Mouse (Mus musculus) heart, postnatal 0 days (tissue): Measurements from ENCODE around the gene Tcerg1l. TPM values are rescaled to one million over a fixed set of nuclear protein-coding genes. Genes with fewer than 3 reads are reported as not detected.

Source experiments
- ATAC-seq: fragments of 200-750 bp; cut with Nextera tagmentation; 2 replicates; pipeline ENCODE4 v1.8.0; 2017; ENCODE audit warnings: low read depth, moderate number of reproducible peaks, moderate library complexity; ENCODE audit not compliant: insufficient read depth
- DNase-seq: peaks from one replicate; pipeline ENCODE4 v3.0.0-alpha.2; 2016; ENCODE audit warnings: low spot score
- H3K27ac ChIP-seq: fragments of 300-500 bp; sonication (generic); 2 replicates; pipeline ENCODE4 v1.5.1; 2014; ENCODE audit warnings: low read depth, mild to moderate bottlenecking
- H3K27me3 ChIP-seq: fragments of 300-500 bp; sonication (generic); 2 replicates; pipeline ENCODE4 v1.6.1; 2014; ENCODE audit warnings: low read length, mixed read lengths; ENCODE audit not compliant: control insufficient read depth, insufficient read depth
- H3K36me3 ChIP-seq: fragments of 300-500 bp; sonication (generic); replicated peaks from 2 replicates; pipeline ENCODE4 v1.6.1; 2014; ENCODE audit warnings: low read length, mixed read lengths; ENCODE audit not compliant: control insufficient read depth, insufficient read depth
- H3K4me1 ChIP-seq: fragments of 300-500 bp; sonication (generic); 2 replicates; pipeline ENCODE4 v1.6.1; 2014; ENCODE audit warnings: antibody characterized with exemption; ENCODE audit not compliant: control insufficient read depth, insufficient read depth
- H3K4me2 ChIP-seq: fragments of 300-500 bp; sonication (generic); 2 replicates; pipeline ENCODE4 v1.6.1; 2014; ENCODE audit warnings: low read depth, mild to moderate bottlenecking, low read length, moderate library complexity
- H3K4me3 ChIP-seq: fragments of 300-500 bp; sonication (generic); 2 replicates; pipeline ENCODE4 v1.5.1; 2014; ENCODE audit warnings: low read depth, low read length
- H3K9ac ChIP-seq: fragments of 300-500 bp; sonication (generic); replicated peaks from 2 replicates; pipeline ENCODE4 v1.6.1; 2014; ENCODE audit warnings: low read depth, low read length, mixed read lengths
- H3K9me3 ChIP-seq: fragments of 300-500 bp; sonication (generic); replicated peaks from 2 replicates; pipeline ENCODE4 v1.6.1; 2016; ENCODE audit warnings: low read length; ENCODE audit not compliant: control insufficient read depth
- CTCF ChIP-seq: IDR thresholded peaks from 2 replicates; pipeline ENCODE4 v1.5.1; 2016; ENCODE audit warnings: antibody characterized with exemption, control low read depth, low read depth
- EP300 ChIP-seq: IDR thresholded peaks from 2 replicates; pipeline ENCODE4 v1.6.1; 2016; ENCODE audit warnings: antibody characterized with exemption, low read depth
- WGBS: fragments of 180-500 bp; shearing (Covaris S2); extraction: QIAGEN DNeasy Blood & Tissue Kit; methylation state at CpG from one replicate; pipeline ENCODE4 v1.1.7; 2014; 5-methylcytosine and 5-hydroxymethylcytosine counted together
- polyA plus RNA-seq: library from polyadenylated mRNA; unstranded; fragments of >200 nt; fragmentation: Nextera tagmentation; extraction: Ambion mirVana; gene quantifications from 2 replicates; pipeline ENCODE4 v1.2.1, GENCODE M21; 2015
- total RNA-seq: library from RNA; depleted of rRNA; stranded (reverse); fragments of >200 nt; gene quantifications from 2 replicates; pipeline ENCODE4 v1.2.3, GENCODE M21; 2014; ENCODE audit warnings: low replicate concordance

Gene Tcerg1l
- total and polyA plus RNA-seq, 2 experiments from 2014 or later: not detected

GRCm38 (mm10) chr7:138427441-138427840 is 29.9 kb upstream of the Tcerg1l start:
- Histone ChIP-seq H3K27me3 (no peaks in the 10 kb centered on the region), H3K4me1 (no peaks in the 10 kb centered on the region), H3K9me3 (no peaks in the 10 kb centered on the region), H3K4me2 (no peak overlapping the region), H3K9ac (no peak overlapping the region), H3K4me3 (no peak overlapping the region), H3K36me3 (no peaks in the 10 kb centered on the region), H3K27ac (no peak overlapping the region)
- no peak for ATAC-seq
- DNase-seq: no peak
- no peak for TF ChIP-seq CTCF
- TF ChIP-seq EP300: no peak
- 37% methylated on average over 3 of the region's 3 CpGs for WGBS

DNA sequence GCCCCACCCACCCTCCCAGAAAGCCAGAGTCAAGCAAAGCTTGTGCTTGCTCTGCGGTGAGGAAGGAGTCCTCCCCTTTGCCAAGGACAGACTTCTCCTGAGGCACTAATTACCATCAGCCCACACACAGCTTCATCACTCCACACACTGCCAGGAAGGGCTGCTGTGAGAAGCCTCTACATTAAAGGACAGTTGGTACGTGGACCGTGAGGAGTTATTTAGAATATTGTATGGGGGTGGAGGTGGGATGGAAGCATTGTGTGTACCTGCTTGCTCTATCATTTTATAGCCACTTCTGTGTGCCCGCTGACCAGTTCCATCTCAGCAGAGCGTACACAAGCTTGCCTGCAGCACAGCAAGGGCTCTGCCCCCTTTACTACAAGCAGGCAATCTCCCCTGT is 16.0 kb upstream of the Tcerg1l start:
- no peak for ATAC-seq
- Histone ChIP-seq H3K36me3 (no peaks in the 10 kb centered on the region), H3K9me3 (no peaks in the 10 kb centered on the region), H3K27ac (no peak overlapping the region), H3K27me3 (0 out of 2 replicates have a peak, but pooled peaks cover 3% of the 10 kb centered on the region), H3K9ac (no peak overlapping the region), H3K4me3 (no peak overlapping the region), H3K4me2 (no peak overlapping the region), H3K4me1 (no peaks in the 10 kb centered on the region)
- 68% methylated on average over 5 of the region's 5 CpGs for WGBS
- TF ChIP-seq EP300 (no peak), CTCF (no peak)
- no peak for DNase-seq

GRCm38 (mm10) chr7:138401641-138402040 is 4.1 kb upstream of the Tcerg1l start:
- Histone ChIP-seq H3K4me3 (no peak overlapping the region), H3K4me1 (no peaks in the 10 kb centered on the region; the same call in 1 of the 2 replicates), H3K9ac (no peak overlapping the region), H3K4me2 (no peak overlapping the region), H3K27me3 (peaks cover 41% of the 10 kb centered on the region), H3K9me3 (no peaks in the 10 kb centered on the region), H3K36me3 (no peaks in the 10 kb centered on the region), H3K27ac (no peak overlapping the region)
- ATAC-seq (no peak), DNase-seq (no peak)
- TF ChIP-seq EP300 (no peak), CTCF (no peak)
- 75% methylated on average over 5 of the region's 5 CpGs for WGBS

DNA sequence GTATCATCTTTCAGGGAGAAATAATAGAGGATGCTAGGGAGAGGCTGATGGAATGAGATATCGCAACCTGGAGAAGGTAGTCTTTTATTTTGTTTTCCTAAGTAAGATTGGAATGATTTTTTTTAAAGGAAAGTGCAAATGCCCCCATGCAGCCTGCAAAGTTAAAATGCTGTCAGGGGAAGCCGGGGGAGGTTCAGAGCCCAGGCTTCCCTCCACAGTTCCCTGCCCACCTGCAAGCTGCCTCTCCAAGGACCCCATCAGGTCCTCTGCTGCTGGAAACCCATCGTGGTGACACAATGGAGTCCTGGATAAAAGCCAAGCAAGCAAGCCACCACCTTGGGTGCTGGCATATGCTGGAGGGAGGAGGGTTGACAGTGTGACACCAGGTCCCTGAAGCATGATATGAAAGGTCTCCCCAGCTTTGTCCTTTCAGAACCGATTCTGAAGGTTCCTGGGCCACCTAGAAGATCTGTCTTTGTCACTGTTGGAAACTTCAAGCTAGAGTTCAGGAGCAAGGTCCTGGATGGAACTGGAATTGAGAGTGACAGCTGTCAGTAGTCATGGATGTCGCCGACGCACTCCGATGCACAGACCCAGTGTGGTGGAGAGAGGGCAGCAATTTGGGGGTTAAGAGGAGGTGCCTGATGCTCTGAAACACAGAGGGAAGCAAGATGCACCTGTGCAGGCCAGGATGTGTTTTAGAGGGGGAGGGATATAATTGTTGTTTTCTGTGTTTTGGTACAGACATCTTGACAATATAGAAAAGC is 3.2 kb upstream of the Tcerg1l start:
- Histone ChIP-seq H3K36me3 (no peaks in the 10 kb centered on the region), H3K4me1 (no peaks in the 10 kb centered on the region; the same call in 1 of the 2 replicates), H3K27ac (no peak overlapping the region), H3K9me3 (no peaks in the 10 kb centered on the region), H3K27me3 (peaks cover 50% of the 10 kb centered on the region), H3K4me3 (no peak overlapping the region), H3K4me2 (no peak overlapping the region), H3K9ac (no peak overlapping the region)
- no peak for DNase-seq
- TF ChIP-seq EP300: no peak
- TF ChIP-seq CTCF: no peak
- no peak for ATAC-seq
- WGBS: 71% methylated on average over 8 of the region's 8 CpGs

DNA sequence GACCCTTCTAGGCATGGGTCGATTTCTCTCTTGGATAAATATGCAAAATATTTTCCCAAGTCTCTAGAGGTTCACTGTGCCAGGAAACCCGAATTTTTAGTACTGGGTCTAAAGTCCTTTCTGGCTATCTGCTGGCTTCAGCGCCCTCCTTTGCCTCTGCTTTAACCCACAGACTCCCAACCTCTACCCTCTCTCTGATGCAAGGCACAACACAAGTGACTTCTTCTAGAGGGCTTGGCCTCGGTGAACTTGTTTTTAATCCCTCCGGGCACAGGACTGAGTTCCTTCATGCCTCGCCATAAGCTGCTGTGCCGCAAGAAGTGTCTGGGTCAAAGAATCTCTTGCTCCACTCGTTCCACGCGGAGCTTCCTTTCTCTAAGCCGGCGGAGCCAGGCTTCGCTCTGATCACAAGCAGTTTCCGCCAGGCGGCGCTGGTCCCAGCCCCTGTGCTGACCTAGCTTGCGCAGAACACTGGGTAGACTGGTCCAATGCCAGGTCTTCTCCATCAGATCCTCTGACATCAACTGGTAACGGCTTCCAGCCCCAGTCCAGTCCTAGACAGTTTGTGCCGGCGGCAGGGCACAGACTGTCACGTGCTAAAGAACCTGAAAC is 758 bp upstream of the Tcerg1l start:
- H3K4me1 ChIP-seq: no peaks in the 10 kb centered on the region; the same call in 1 of the 2 replicates
- H3K27me3 ChIP-seq: peaks cover 51% of the 10 kb centered on the region
- H3K9me3 ChIP-seq: no peaks in the 10 kb centered on the region
- WGBS: 2% methylated on average over 21 of the region's 21 CpGs
- TF ChIP-seq EP300 (no peak), CTCF (peak; percentile 29)
- no peaks in the 10 kb centered on the region for H3K36me3 ChIP-seq
- no peak overlapping the region for H3K9ac ChIP-seq
- H3K4me2 ChIP-seq: no peak overlapping the region
- H3K4me3 ChIP-seq: no peak overlapping the region
- ATAC-seq (no peak), DNase-seq (no peak)
- H3K27ac ChIP-seq: no peak overlapping the region
